Mouse (Mus musculus): ENCODE results near the gene Gpr37l1. TPM values are rescaled to one million over a fixed set of nuclear protein-coding genes. Genes with fewer than 3 reads are reported as not detected.
"Not testable (repeated sequence)": the region's sequence is repeated elsewhere in the genome, so short reads cannot be mapped to it uniquely, and the experiment has no call there.

Gene Gpr37l1
- polyA plus RNA-seq, 1 experiment, result 0.46 TPM

DNA sequence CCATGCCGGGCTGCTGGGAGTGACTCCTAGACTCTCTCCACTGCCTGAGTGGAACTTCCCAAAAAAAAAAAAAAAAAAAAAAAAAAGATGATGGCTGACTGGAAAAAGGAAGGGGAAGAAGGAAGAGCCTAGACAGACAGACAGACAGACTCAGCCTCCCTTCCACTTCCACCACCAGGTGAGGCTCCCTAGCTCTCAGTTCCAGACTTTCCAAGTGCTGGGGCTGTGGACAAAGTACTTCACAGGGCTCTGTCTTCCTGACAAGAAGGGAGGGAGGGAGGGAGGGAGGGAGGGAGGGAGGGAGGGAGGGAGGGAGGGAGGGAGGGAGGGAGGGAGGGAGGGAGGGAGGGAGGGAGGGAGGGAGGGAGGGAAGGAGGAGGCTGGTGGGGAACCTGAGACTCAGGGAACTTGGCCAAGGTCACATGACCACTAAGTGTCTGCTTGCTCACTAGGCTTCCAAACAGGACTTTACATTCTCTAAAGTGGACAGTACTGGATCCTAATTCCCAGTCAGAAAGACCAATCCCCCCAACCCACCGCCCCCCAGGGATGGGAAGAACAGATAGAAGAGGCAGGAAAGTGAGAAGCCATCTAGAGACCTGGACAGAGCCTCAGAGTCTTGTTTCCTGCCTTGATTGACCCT is 37.0 kb downstream of the Gpr37l1 start:
- DNase-seq (ENCODE audit: low read depth), result no peak

DNA sequence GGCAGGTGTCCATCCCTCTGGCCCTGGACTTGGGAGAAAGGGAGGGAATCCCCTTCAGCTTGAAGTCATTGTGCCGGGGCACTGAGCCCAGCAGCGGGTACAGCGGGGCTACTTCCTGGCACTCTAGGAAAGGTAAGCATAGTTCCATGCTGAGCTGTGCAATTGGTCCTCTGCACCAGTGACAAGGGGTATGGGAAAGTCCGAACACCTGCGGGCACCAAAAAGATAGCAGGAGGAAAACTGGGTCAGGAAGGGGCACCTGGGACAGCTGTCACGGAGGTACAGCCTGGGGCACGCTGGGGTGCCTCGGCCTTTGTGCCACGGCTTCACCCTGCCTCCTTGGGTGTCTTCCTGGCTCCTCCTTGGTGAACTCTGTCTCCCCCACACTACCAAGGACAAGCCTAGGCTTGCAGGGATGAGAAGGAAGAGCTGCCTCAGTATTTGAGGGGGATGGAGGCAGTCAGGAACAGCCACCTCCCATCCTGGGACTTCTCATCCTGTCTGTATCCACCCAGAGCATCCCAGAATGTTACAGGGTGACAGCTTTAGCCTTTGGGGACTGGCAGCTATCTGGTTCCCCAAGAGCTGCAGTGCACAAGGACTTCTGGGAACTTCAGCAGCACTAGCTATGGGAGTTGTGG is 37.8 kb downstream of the Gpr37l1 start:
- DNase-seq (ENCODE audit: low read depth), result no peak
- TF ChIP-seq CTCF (IDR thresholded peaks at IDR 0.05; ENCODE audit: borderline replicate concordance, extremely low read depth, insufficient read depth, insufficient read length) (no peak), POLR2A (IDR thresholded peaks at IDR 0.05; ENCODE audit: borderline replicate concordance, extremely low read depth, insufficient read depth, insufficient read length, poor library complexity, severe bottlenecking) (no peak)

More for the DNA sequence above, 37.0 kb downstream of the Gpr37l1 start:
- TF ChIP-seq POLR2A (IDR thresholded peaks at IDR 0.05; ENCODE audit: borderline replicate concordance, extremely low read depth, insufficient read depth, insufficient read length, poor library complexity, severe bottlenecking) (no peak), CTCF (IDR thresholded peaks at IDR 0.05; ENCODE audit: borderline replicate concordance, extremely low read depth, insufficient read depth, insufficient read length) (no peak)

DNA sequence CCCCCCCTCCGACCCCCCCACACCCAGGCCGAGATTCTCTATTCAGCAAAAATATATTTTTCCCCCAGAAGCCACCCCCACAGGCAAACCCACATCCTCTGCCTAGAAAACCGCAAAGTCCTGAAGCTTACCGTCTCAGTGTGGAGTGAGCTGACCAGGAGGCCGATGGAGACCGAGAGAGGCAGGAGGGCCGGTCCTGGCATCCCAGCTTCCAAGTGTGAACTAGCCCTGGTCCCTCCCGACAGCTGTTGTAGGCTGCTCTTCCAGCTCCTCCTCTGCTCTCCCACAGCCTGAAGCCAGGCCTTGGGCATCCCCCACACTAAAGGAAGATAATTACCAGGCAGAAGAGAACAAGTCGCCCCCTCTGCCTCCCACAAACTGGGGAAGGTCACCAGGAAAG is 38.5 kb downstream of the Gpr37l1 start:
- no peak for TF ChIP-seq POLR2A (IDR thresholded peaks at IDR 0.05; ENCODE audit: borderline replicate concordance, extremely low read depth, insufficient read depth, insufficient read length, poor library complexity, severe bottlenecking)
- DNase-seq (ENCODE audit: low read depth), result no peak

DNA sequence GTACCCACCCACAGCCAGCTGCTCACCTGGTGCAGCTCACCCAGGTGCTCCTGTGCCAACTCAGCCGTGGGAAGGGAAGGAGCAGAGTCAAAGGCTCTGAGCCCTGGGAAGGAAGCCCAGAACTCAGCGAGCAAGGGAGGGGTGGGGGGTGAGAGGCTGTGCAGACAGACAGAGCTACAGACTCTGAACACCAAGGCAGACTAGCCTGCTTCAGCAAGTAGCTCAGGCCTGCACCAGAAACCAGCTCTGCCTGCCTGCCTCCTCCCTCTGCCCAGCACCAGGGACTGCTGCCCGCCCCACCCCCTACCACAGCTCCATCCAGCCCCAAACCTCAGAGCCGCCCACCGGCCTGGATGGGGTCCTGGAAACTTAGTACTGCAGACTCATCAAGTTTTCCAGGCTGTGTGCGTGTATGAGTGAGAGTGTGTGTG is 39.5 kb downstream of the Gpr37l1 start:
- DNase-seq (ENCODE audit: low read depth), result no peak
- TF ChIP-seq CTCF (IDR thresholded peaks at IDR 0.05; ENCODE audit: borderline replicate concordance, extremely low read depth, insufficient read depth, insufficient read length), result no peak

DNA sequence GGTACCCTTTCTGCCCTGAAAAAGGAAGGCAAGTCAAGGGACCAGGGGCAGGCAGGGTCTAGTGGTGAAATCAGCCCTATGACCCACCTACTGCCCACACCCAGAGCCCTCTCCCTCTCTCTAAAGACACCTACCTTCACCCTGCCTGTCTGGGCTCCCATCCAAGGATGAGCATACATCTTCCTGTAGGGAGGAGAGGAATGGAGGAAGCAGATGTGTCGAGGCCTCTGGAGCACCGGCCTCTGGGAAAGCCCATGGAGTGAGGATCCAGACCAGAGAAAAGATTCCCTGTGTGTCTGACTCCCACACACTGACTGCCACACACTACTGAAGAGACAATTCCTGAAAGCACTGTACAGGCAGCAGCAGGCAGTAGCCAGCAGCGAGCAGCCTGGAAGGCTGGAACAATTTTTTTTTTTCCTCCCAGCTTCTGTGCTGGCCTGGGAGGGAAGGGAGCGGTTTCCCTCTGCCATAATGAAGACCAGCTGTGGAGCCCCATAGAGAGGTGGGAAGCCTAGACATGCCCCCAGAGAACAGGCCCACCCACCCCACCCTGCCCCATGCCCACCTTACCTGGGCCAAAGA is 40.9 kb downstream of the Gpr37l1 start:
- TF ChIP-seq CTCF (IDR thresholded peaks at IDR 0.05; ENCODE audit: borderline replicate concordance, extremely low read depth, insufficient read depth, insufficient read length) (no peak), POLR2A (IDR thresholded peaks at IDR 0.05; ENCODE audit: borderline replicate concordance, extremely low read depth, insufficient read depth, insufficient read length, poor library complexity, severe bottlenecking) (no peak)
- DNase-seq (ENCODE audit: low read depth), result no peak

DNA sequence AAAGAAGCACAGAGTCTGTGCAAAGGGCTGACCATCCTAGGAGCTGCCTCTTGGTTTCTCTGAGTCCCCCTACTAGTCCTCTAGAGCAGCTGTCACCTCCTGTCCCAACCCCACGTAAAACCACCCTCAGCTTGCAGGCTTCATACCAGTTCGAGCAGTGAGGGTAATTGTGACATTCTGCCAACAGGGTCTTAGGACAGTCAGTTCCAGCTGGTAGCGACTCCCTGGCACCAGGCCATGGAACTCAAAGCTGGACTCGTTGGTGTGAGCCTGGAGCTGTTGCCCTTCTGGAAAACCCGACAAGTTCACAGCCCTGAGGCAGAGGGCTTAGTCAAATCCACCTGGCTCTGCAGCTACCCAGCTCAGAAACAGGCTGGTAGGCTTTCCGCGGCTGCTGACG is 41.5 kb downstream of the Gpr37l1 start:
- DNase-seq (ENCODE audit: low read depth), result peak; percentile 55
- no peak for TF ChIP-seq POLR2A (IDR thresholded peaks at IDR 0.05; ENCODE audit: borderline replicate concordance, extremely low read depth, insufficient read depth, insufficient read length, poor library complexity, severe bottlenecking)
- TF ChIP-seq CTCF (IDR thresholded peaks at IDR 0.05; ENCODE audit: borderline replicate concordance, extremely low read depth, insufficient read depth, insufficient read length), result no peak

DNA sequence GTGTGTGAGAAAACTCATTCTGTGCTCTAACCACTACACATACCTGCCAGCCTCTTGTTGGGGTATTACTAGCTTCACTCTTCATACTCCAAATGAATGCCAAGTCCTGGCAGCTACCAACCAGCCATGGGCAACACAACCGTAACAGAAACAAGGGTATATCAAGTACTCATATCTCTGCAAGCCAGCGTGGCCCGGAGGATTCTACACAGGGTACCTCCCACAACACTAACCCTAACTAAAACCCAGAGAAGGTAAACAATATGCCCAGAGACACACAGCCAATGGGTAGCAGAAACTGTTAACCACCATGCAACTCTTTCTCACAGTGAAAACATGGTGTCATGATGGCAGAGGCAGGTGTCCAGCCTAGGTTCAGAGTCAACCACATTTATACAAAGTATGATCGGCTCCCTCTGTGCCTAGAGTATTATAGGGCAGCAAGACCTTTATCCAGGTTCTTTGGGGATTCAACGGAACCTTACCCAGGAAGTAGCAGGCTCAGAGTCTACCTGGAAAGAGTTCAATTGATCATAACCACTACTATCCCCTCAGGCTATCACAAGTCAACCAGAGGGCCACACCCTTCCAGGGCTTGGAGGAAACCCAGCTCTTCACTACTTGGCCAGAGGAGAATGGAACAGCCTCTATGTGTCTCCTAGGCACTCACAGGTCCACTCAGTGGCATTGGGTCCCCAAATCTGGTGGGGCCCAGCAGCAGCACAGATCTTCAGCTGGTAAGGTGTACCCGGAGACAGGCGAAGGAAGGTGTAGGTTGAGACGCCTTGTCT is 42.7 kb downstream of the Gpr37l1 start:
- TF ChIP-seq CTCF (IDR thresholded peaks at IDR 0.05; ENCODE audit: borderline replicate concordance, extremely low read depth, insufficient read depth, insufficient read length) (no peak), POLR2A (IDR thresholded peaks at IDR 0.05; ENCODE audit: borderline replicate concordance, extremely low read depth, insufficient read depth, insufficient read length, poor library complexity, severe bottlenecking) (no peak)
- no peak for DNase-seq (ENCODE audit: low read depth)

DNA sequence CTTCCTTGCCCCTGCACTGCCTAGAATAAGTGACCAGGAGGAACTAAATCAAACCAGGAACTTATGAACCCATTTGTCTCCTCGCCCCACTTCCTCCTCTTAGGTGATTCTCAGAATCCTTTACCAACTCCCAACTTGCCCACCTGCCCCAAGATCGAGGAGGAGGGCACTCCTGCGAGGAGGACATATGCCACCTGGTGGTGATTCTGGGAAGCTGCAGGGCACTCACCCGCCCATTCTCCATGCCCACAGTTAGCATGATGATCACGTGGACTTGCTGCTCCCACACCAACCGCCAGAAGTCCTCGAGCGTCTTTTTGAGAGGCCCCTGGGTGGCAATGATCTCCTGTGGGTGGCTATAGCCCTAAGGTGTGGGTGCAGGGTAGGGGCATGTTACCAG is 54.8 kb downstream of the Gpr37l1 start:
- no peak for TF ChIP-seq POLR2A (IDR thresholded peaks at IDR 0.05; ENCODE audit: borderline replicate concordance, extremely low read depth, insufficient read depth, insufficient read length, poor library complexity, severe bottlenecking)
- peak; percentile 91 for TF ChIP-seq CTCF (IDR thresholded peaks at IDR 0.05; ENCODE audit: borderline replicate concordance, extremely low read depth, insufficient read depth, insufficient read length)

DNA sequence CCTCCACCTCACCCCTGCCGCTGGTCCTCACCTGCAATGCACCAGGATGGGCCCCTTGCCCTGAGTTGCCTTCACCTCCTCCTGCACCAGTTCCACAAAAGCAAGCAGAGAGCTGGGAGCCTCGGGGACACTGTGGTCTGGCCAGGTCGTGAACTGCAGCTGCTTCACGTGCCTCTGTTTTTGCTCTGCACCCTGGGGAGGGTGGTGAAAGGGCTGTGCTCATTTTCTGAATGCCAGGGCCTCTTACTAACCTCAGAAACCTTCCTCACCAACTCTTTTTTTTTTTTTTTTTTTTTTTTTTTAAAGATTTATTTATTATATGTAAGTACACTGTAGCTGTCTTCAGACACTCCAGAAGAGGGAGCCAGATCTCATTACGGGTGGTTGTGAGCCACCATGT is 56.2 kb downstream of the Gpr37l1 start:
- DNase-seq (ENCODE audit: low read depth), result not testable (repeated sequence)

More for the DNA sequence above, 54.8 kb downstream of the Gpr37l1 start:
- peak; percentile 58 for DNase-seq (ENCODE audit: low read depth)

Other genes with a start within 250 kb of the Gpr37l1 start
- gene Ppp1r12b, start 211.7 kb downstream of the Gpr37l1 start, polyA plus RNA-seq (2012; rRNA removed), result 9.7 and 16.8 TPM in 2 replicates
- 10.1 and 20.2 TPM in 2 replicates for gene Ube2t, start 205.1 kb downstream of the Gpr37l1 start, polyA plus RNA-seq (2012; rRNA removed)
- gene Lgr6, start 62.4 kb downstream of the Gpr37l1 start, polyA plus RNA-seq (2012; rRNA removed), result 0.38 and 0.63 TPM in 2 replicates
- 0.45 and 0.46 TPM in 2 replicates for gene Ptpn7, start 35.0 kb downstream of the Gpr37l1 start, polyA plus RNA-seq (2012; rRNA removed)
- 333 and 385 TPM in 2 replicates for gene Arl8a, start 20.9 kb downstream of the Gpr37l1 start, polyA plus RNA-seq (2012; rRNA removed)
- gene Elf3, start 90.9 kb upstream of the Gpr37l1 start, polyA plus RNA-seq (2012; rRNA removed), result 0.15 and 0.20 TPM in 2 replicates
- gene Rnpep, start 116.4 kb upstream of the Gpr37l1 start, polyA plus RNA-seq (2012; rRNA removed), result 41.0 and 54.0 TPM in 2 replicates
- gene Timm17a, start 146.1 kb upstream of the Gpr37l1 start, polyA plus RNA-seq (2012; rRNA removed), result 38.2 and 44.8 TPM in 2 replicates
- gene Lmod1, start 157.1 kb upstream of the Gpr37l1 start, polyA plus RNA-seq (2012; rRNA removed), result 0.08 and 0.30 TPM in 2 replicates
- gene Shisa4, start 207.6 kb upstream of the Gpr37l1 start, polyA plus RNA-seq (2012; rRNA removed), result 60.3 and 61.4 TPM in 2 replicates

Measured in brain, embryonic 14.5 days (tissue).